Mouse (Mus musculus): ENCODE results near the gene Mrap2. TPM values are rescaled to one million over a fixed set of nuclear protein-coding genes. Genes with fewer than 3 reads are reported as not detected.

The Mrap2 gene
- polyA plus RNA-seq, 1 experiment from 2014 or later, result 0.22 TPM

DNA sequence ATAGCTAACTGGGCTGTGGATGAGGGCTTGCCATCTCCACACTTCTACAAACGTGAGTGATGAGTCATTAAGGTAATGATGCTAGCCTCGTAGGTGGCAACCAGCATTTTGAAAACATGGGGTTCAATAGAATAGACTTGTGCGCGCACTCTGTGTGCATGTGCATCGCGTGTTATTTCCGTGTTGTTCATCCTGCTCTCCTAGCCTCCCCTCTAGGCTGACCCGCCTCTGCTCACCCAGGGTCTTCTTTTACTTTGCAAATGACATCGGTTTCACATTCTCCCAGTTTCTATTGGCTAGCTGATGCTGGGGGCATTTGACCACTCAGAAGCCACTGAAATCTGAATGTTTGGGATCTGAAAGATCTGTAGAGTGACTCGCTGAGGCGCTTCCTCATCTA, 1.6 kb downstream of the Mrap2 start:
- ATAC-seq (ENCODE audit: insufficient read depth, low FRiP score, low read depth), result no peak
- Histone ChIP-seq H3K4me3 (replicated peaks) (no peak overlapping the region), H3K4me2 (peak overlapping the region; percentile 51; the same call in 1 of the 2 replicates), H3K9ac (no peak overlapping the region), H3K4me1 (peaks cover 4% of the 10 kb centered on the region; the same call in 1 of the 2 replicates), H3K36me3 (no peaks in the 10 kb centered on the region), H3K27ac (no peak overlapping the region), H3K9me3 (no peaks in the 10 kb centered on the region), H3K27me3 (replicated peaks) (peaks cover 17% of the 10 kb centered on the region)
- WGBS, result 36% methylated on average over 11 of the region's 11 CpGs

DNA sequence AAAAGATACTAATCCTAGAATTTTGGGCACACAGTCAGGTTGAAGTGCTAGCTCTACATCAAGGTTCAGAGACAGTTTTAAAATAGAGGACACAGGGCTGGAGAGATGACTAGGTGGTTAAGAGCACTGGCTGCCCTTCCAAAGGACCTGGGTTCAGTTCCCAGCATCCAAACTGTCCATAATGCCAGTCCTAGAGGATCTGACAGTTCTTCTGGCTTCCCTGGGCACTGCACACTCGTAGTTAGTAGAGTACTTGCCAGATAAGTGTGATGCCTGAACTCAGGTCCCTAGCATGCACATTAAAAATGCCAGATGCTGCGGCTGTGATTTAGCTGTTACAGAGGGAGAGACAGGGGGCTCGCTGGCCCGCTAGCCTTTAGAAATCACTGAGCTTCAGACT, 2.3 kb downstream of the Mrap2 start:
- Histone ChIP-seq H3K36me3 (no peaks in the 10 kb centered on the region), H3K4me3 (replicated peaks) (no peak overlapping the region), H3K9me3 (no peaks in the 10 kb centered on the region), H3K4me2 (no peak overlapping the region), H3K9ac (no peak overlapping the region), H3K27me3 (replicated peaks) (peaks cover 17% of the 10 kb centered on the region), H3K4me1 (peaks cover 4% of the 10 kb centered on the region; the same call in 1 of the 2 replicates), H3K27ac (no peak overlapping the region)
- 87% methylated on average over 4 of the region's 4 CpGs for WGBS
- ATAC-seq (ENCODE audit: insufficient read depth, low FRiP score, low read depth), result no peak

DNA sequence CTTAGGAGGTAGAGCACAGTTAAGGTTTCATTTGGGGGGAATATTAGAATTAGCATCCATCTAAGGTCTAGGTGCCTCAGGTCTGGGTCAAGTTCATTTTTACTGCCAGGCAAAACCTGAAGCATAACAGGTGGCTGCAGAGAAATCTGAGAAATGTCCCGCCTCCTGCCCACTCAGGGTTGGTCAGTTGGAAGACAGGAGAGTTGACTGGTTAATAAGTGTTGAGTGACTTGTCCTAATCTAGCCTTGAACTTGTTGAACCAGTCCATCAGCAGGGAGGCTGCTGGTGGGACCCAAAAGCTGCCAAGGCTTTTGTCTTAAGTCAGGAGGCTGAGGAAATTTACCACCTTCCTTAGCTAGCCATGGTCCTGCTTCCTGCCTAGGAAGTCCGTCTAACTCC, 3.8 kb downstream of the Mrap2 start:
- Histone ChIP-seq H3K4me3 (replicated peaks) (no peak overlapping the region), H3K9ac (no peak overlapping the region), H3K27me3 (replicated peaks) (peaks cover 17% of the 10 kb centered on the region), H3K4me1 (peaks cover 4% of the 10 kb centered on the region; the same call in 1 of the 2 replicates), H3K27ac (no peak overlapping the region), H3K36me3 (no peaks in the 10 kb centered on the region), H3K4me2 (no peak overlapping the region), H3K9me3 (no peaks in the 10 kb centered on the region)
- WGBS, result 62% methylated on average over 2 of the region's 2 CpGs
- peak; percentile 84 for ATAC-seq (ENCODE audit: insufficient read depth, low FRiP score, low read depth)

DNA sequence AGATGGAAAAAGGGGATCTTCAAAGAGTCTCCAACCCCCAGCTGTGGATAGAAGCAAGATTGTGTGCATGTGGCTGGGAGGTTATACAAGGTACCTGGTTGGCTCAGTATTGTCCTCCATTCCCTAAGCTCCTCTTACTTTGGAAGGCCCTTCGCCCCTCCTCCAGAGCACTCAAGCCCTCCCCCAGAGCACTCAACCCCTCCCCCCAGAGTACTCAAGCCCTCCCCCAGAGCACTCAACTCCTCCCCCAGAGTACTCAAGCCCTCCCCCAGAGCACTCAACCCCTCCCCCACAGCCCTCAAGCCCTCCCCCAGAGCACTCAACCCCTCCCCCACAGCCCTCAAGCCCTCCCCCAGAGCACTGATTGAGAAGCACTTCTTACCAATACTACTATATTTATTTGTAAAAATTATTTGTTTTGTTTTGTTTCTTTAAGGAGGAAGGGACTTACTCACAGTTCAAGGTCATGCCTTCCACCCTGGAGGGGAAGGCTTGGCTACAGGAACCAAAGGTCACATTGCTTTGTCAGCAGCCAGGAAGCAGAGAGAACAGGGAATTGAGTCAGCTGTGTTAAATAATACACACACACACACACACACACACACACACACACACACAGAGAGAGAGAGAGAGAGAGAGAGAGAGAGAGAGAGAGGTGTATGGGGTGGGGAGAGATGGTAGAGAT, 8.7 kb downstream of the Mrap2 start:
- ATAC-seq (ENCODE audit: insufficient read depth, low FRiP score, low read depth), result no peak
- no peaks in the 10 kb centered on the region for H3K4me1 ChIP-seq
- H3K4me3 ChIP-seq (replicated peaks), result no peak overlapping the region
- no peaks in the 10 kb centered on the region for H3K9me3 ChIP-seq
- H3K36me3 ChIP-seq, result no peaks in the 10 kb centered on the region
- H3K27me3 ChIP-seq (replicated peaks), result no peaks in the 10 kb centered on the region
- no peak overlapping the region for H3K4me2 ChIP-seq
- 92% methylated on average over 1 of the region's 1 CpGs for WGBS
- no peak overlapping the region for H3K9ac ChIP-seq
- H3K27ac ChIP-seq, result no peak overlapping the region

DNA sequence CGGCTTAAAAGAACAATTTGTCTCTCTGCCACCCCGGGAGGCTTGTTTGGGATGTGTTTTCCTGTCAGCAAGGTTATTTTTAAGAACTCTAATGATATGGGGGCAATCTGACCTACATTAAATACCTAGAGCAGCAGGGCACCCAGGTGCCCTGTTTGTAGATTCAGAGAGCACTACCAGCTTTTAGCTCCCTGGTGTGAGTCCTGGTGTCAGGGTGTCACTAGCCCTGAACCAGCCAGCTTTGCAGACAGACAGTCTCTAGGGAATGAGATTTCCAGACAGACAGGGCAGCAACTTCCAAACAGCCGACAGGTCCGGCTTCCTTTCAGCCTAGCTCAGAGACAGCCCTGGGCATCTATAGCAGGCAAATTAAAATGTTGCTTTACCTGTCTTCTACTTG, 18.5 kb downstream of the Mrap2 start:
- H3K4me2 ChIP-seq, result no peak overlapping the region
- no peak overlapping the region for H3K27ac ChIP-seq
- H3K27me3 ChIP-seq (replicated peaks), result no peaks in the 10 kb centered on the region
- 81% methylated on average over 4 of the region's 4 CpGs for WGBS
- no peak overlapping the region for H3K4me3 ChIP-seq (replicated peaks)
- no peaks in the 10 kb centered on the region for H3K4me1 ChIP-seq
- H3K9ac ChIP-seq, result no peak overlapping the region
- no peaks in the 10 kb centered on the region for H3K36me3 ChIP-seq
- no peaks in the 10 kb centered on the region for H3K9me3 ChIP-seq
- no peak for ATAC-seq (ENCODE audit: insufficient read depth, low FRiP score, low read depth)

DNA sequence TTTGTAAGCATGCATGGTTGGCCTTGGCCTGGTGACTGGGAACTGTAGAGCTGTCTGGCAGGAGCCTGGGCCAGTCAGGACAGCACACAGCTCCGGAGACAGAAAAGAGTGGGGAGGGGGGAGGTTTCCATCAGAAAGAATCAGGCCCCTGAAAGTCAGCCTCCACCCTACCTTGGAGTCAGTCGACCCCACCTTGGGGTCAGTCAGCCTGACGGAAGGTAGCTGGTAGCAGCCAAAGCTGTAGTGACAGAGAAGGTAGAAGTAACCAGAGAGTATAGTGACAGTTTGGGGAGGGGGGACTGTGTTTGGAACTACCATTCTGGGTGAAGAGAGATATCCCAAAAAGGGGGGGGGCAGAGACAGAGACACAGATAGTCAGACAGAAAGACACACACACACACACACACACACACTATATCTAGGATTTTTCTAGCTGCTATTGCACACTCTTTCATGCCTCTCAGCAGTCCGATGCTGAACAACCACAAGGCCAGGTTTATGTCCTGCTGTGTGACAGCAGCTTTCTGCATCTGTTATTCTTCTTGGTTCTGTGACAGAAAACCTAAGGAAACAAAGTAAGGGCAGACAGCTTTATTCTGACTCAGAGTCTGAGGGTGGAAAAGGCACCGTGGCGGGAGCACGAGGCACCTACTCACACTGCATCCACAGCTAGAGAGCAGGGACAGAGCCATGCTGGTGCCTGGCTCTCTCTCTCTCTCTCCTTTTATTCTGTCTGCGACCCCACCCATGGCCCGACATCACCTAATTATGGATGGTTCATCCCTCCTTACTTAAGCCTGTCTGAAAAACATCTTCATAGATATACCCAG, 23.1 kb downstream of the Mrap2 start:
- no peaks in the 10 kb centered on the region for H3K27me3 ChIP-seq (replicated peaks)
- 75% methylated on average over 9 of the region's 9 CpGs for WGBS
- H3K4me2 ChIP-seq, result no peak overlapping the region
- H3K27ac ChIP-seq, result no peak overlapping the region
- no peaks in the 10 kb centered on the region for H3K4me1 ChIP-seq
- no peak for ATAC-seq (ENCODE audit: insufficient read depth, low FRiP score, low read depth)
- H3K36me3 ChIP-seq, result no peaks in the 10 kb centered on the region
- no peaks in the 10 kb centered on the region for H3K9me3 ChIP-seq
- no peak overlapping the region for H3K4me3 ChIP-seq (replicated peaks)
- H3K9ac ChIP-seq, result no peak overlapping the region

DNA sequence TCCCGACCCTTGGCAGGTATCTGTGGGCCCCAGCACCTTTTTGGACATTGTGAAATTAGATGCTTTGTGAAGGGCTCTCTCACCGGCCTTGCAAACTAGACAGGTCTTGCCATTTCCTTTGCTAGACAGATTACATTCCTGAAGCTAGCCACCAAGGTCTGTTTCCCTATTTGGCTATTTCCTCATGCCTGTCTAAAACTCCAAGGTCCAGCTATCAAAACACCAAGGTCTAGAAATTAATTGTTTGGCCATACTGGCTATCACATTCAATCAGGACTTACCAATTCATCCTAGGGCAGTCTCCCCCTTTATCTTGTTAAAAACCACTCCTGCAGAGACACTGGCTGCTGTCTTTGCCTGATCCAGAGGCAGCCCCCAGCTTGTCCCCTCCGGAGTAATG, 23.9 kb downstream of the Mrap2 start:
- Histone ChIP-seq H3K9me3 (no peaks in the 10 kb centered on the region), H3K9ac (no peak overlapping the region), H3K27ac (no peak overlapping the region), H3K4me1 (no peaks in the 10 kb centered on the region), H3K4me3 (replicated peaks) (no peak overlapping the region), H3K4me2 (no peak overlapping the region), H3K27me3 (replicated peaks) (no peaks in the 10 kb centered on the region), H3K36me3 (no peaks in the 10 kb centered on the region)
- 49% methylated on average over 3 of the region's 3 CpGs for WGBS
- ATAC-seq (ENCODE audit: insufficient read depth, low FRiP score, low read depth), result no peak

DNA sequence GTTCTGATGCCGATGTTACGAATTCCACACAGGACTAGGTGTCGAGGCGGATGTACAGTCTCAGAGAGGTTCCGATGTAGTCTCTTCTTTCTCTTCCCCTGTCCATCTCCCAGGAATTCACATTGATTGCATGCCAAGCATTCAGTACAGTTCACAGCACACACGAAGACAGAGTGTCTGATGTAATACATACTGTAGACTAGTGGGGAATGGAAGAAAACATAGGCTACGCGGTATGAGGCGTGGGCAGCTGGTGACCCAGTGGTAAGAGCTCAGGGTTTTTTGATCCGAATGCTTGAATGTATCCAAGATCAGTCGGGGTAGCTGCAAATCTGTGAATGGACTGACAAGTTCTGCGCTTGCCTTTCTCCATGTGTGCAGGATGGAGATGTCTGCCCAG, 25.0 kb downstream of the Mrap2 start:
- ATAC-seq (ENCODE audit: insufficient read depth, low FRiP score, low read depth), result no peak
- WGBS, result 85% methylated on average over 12 of the region's 12 CpGs
- H3K9ac ChIP-seq, result no peak overlapping the region

DNA sequence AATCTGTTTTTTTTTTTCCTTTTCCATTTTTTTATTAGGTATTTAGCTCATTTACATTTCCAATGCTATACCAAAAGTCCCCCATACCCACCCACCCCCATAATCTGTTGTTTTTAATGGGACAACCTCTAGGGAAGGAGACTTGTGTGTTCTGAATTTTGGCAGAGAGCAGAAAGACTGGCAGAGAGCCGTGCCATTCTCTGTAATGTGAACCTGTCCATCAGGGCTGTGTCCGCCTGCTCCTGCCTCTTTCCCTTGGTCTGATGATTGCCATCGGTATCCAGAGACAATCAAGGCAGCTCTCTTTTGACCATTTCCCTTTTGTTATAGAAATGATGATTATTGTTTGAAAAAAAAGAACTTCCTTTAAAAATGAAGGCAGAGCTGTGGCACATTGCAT, 26.8 kb downstream of the Mrap2 start:
- H3K4me2 ChIP-seq, result no peak overlapping the region
- H3K9me3 ChIP-seq, result no peaks in the 10 kb centered on the region
- ATAC-seq (ENCODE audit: insufficient read depth, low FRiP score, low read depth), result no peak
- H3K4me1 ChIP-seq, result no peaks in the 10 kb centered on the region
- H3K9ac ChIP-seq, result no peak overlapping the region
- WGBS, result 71% methylated on average over 3 of the region's 3 CpGs
- no peaks in the 10 kb centered on the region for H3K36me3 ChIP-seq
- no peak overlapping the region for H3K27ac ChIP-seq
- no peaks in the 10 kb centered on the region for H3K27me3 ChIP-seq (replicated peaks)
- H3K4me3 ChIP-seq (replicated peaks), result no peak overlapping the region

More for the DNA sequence above, 25.0 kb downstream of the Mrap2 start:
- H3K4me3 ChIP-seq (replicated peaks), result no peak overlapping the region
- H3K4me1 ChIP-seq, result no peaks in the 10 kb centered on the region
- H3K27me3 ChIP-seq (replicated peaks), result no peaks in the 10 kb centered on the region
- no peak overlapping the region for H3K4me2 ChIP-seq
- H3K27ac ChIP-seq, result no peak overlapping the region
- H3K9me3 ChIP-seq, result no peaks in the 10 kb centered on the region
- H3K36me3 ChIP-seq, result no peaks in the 10 kb centered on the region

DNA sequence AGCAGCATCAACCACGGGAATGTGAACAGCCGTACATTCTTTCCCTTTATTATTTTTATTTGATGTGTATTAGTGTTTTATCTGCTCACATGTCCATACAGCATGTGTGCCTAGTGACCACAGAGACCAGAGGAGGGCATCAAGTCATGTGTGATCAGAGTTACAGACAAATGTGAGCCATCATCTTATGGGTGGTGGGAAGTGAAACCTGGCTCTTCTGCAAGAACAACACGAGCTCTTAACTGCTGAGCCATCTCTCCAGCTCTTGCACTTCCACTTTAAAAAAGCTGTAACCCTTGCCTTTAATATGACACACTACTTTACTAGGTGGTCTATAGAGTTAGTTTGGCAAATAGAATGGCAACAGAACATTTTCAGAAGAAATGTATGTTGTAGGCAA, 27.4 kb downstream of the Mrap2 start:
- Histone ChIP-seq H3K27me3 (replicated peaks) (no peaks in the 10 kb centered on the region), H3K9ac (no peak overlapping the region), H3K36me3 (no peaks in the 10 kb centered on the region), H3K9me3 (no peaks in the 10 kb centered on the region), H3K4me3 (replicated peaks) (no peak overlapping the region), H3K27ac (no peak overlapping the region), H3K4me2 (no peak overlapping the region), H3K4me1 (no peaks in the 10 kb centered on the region)
- no peak for ATAC-seq (ENCODE audit: insufficient read depth, low FRiP score, low read depth)
- 66% methylated on average over 3 of the region's 3 CpGs for WGBS

DNA sequence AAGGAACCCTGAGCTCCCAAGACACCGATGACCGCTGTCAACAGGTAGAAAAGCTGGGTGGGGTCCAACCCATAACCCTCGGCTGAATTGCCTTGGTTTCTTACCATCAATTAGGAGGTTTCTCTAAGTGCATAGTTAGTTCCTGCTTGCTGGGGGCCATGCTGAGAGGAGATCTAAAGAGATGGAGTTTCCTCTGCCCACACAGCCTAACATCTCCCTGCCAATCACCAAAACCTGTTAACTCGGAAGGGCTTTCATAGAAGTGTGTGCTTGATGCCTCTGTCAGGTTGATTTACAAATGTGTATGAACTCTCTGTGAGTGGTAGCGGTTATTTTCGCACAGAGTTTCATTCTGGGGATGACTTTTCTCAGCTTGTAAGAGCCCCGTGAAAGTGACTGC, 34.4 kb downstream of the Mrap2 start:
- H3K4me1 ChIP-seq, result no peaks in the 10 kb centered on the region
- no peaks in the 10 kb centered on the region for H3K36me3 ChIP-seq
- no peak overlapping the region for H3K9ac ChIP-seq
- H3K9me3 ChIP-seq, result no peaks in the 10 kb centered on the region
- H3K4me3 ChIP-seq (replicated peaks), result no peak overlapping the region
- H3K4me2 ChIP-seq, result no peak overlapping the region
- no peak for ATAC-seq (ENCODE audit: insufficient read depth, low FRiP score, low read depth)
- WGBS, result 48% methylated on average over 7 of the region's 7 CpGs
- H3K27me3 ChIP-seq (replicated peaks), result no peaks in the 10 kb centered on the region
- no peak overlapping the region for H3K27ac ChIP-seq

DNA sequence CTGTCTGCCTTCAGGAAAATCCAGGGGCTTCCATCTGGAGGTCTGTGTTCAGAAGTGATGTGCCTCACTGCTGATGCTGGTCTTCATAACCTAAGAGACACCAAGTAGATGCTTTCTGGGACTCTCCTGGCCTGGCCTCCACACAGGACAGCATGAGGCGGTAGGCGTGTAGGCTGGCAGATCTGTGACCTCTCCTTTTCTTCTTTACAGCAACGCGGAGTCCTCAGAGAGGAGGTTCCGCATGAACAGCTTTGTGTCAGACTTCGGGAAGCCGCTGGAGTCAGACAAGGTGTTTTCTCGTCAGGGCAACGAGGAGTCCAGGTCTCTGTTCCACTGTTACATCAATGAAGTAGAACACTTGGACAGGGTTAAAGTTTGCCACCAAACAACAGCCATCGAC, 38.1 kb downstream of the Mrap2 start:
- H3K4me3 ChIP-seq (replicated peaks), result no peak overlapping the region
- no peaks in the 10 kb centered on the region for H3K36me3 ChIP-seq
- no peak for ATAC-seq (ENCODE audit: insufficient read depth, low FRiP score, low read depth)
- no peaks in the 10 kb centered on the region for H3K9me3 ChIP-seq
- no peaks in the 10 kb centered on the region for H3K27me3 ChIP-seq (replicated peaks)
- 91% methylated on average over 10 of the region's 10 CpGs for WGBS
- no peak overlapping the region for H3K9ac ChIP-seq
- no peaks in the 10 kb centered on the region for H3K4me1 ChIP-seq
- no peak overlapping the region for H3K4me2 ChIP-seq
- no peak overlapping the region for H3K27ac ChIP-seq

Data from stomach, embryonic 15.5 days (tissue).